Mouse (Mus musculus): ENCODE measurements around the gene Large1. TPM values are rescaled to one million over a fixed set of nuclear protein-coding genes. Genes with fewer than 3 reads are reported as not detected.
"Not testable (repeated sequence)": the region's sequence is repeated elsewhere in the genome, so short reads cannot be mapped to it uniquely, and the experiment has no call there.

Large1 gene
- polyA plus RNA-seq, 1 experiment from 2014 or later, result 1.7 TPM

- DNase-seq (ENCODE audit: low spot score), result no peak
These were observed 323.6 kb downstream of the Large1 start for GRCm38 (mm10) chr8:73029787-73030186.

GRCm38 (mm10) chr8:73018241-73018640 is 335.1 kb downstream of the Large1 start:
- no peak for DNase-seq (ENCODE audit: low spot score)

- no peak for DNase-seq (ENCODE audit: low spot score)
These were observed 335.7 kb downstream of the Large1 start for GRCm38 (mm10) chr8:73017601-73018000.

- no peak for DNase-seq (ENCODE audit: low spot score)
These were observed 337.0 kb downstream of the Large1 start for GRCm38 (mm10) chr8:73016303-73016702.

- DNase-seq (ENCODE audit: low spot score), result no peak
These were observed 345.9 kb downstream of the Large1 start for GRCm38 (mm10) chr8:73007489-73007888.

- DNase-seq (ENCODE audit: low spot score), result peak; percentile 7
These were observed 349.5 kb downstream of the Large1 start for GRCm38 (mm10) chr8:73003858-73004257.

GRCm38 (mm10) chr8:72993831-72994230 is 359.5 kb downstream of the Large1 start:
- no peak for DNase-seq (ENCODE audit: low spot score)

- DNase-seq (ENCODE audit: low spot score), result no peak
These were observed 362.9 kb downstream of the Large1 start for GRCm38 (mm10) chr8:72990425-72990824.

GRCm38 (mm10) chr8:72982832-72983231 is 370.5 kb downstream of the Large1 start:
- no peak for DNase-seq (ENCODE audit: low spot score)

- no peak for DNase-seq (ENCODE audit: low spot score)
These were observed 398.3 kb downstream of the Large1 start for GRCm38 (mm10) chr8:72955074-72955473.

- DNase-seq (ENCODE audit: low spot score), result not testable (repeated sequence)
These were observed 411.9 kb downstream of the Large1 start for GRCm38 (mm10) chr8:72941393-72941792.

GRCm38 (mm10) chr8:72919182-72919902 is 434.0 kb downstream of the Large1 start:
- DNase-seq (ENCODE audit: low spot score), result no peak

GRCm38 (mm10) chr8:72905491-72905890 is 447.8 kb downstream of the Large1 start:
- no peak for DNase-seq (ENCODE audit: low spot score)

GRCm38 (mm10) chr8:72901591-72901990 is 451.7 kb downstream of the Large1 start:
- no peak for DNase-seq (ENCODE audit: low spot score)

- no peak for DNase-seq (ENCODE audit: low spot score)
These were observed 454.0 kb downstream of the Large1 start for GRCm38 (mm10) chr8:72899321-72899720.

- no peak for DNase-seq (ENCODE audit: low spot score)
These were observed 470.3 kb downstream of the Large1 start for GRCm38 (mm10) chr8:72883033-72883432.

GRCm38 (mm10) chr8:72873411-72873810 is 479.9 kb downstream of the Large1 start:
- DNase-seq (ENCODE audit: low spot score), result no peak

GRCm38 (mm10) chr8:72846881-72847280 is 506.5 kb downstream of the Large1 start:
- DNase-seq (ENCODE audit: low spot score), result no peak

GRCm38 (mm10) chr8:72835863-72836262 is 517.5 kb downstream of the Large1 start:
- DNase-seq (ENCODE audit: low spot score), result no peak

GRCm38 (mm10) chr8:72833112-72833511 is 520.2 kb downstream of the Large1 start:
- no peak for DNase-seq (ENCODE audit: low spot score)

- DNase-seq (ENCODE audit: low spot score), result no peak
These were observed 521.0 kb downstream of the Large1 start for GRCm38 (mm10) chr8:72832371-72832770.

GRCm38 (mm10) chr8:72817655-72818349 is 535.5 kb downstream of the Large1 start:
- DNase-seq (ENCODE audit: low spot score), result no peak

- DNase-seq (ENCODE audit: low spot score), result no peak
These were observed 536.7 kb downstream of the Large1 start for GRCm38 (mm10) chr8:72816679-72817078.
